Mouse (Mus musculus): ENCODE measurements around the gene Fis1.
"Not testable (repeated sequence)": the region's sequence is repeated elsewhere in the genome, so short reads cannot be mapped to it uniquely, and the experiment has no call there.

The Fis1 gene

GRCm38 (mm10) chr5:136940845-136941560 is 12.1 kb upstream of the Fis1 start:
- DNase-seq, result no peak

- no peak for DNase-seq
Observed at GRCm38 (mm10) chr5:136942781-136943180, 10.3 kb upstream of the Fis1 start.

- DNase-seq, result no peak
Observed at GRCm38 (mm10) chr5:136943382-136943781, 9.7 kb upstream of the Fis1 start.

GRCm38 (mm10) chr5:136945084-136945483 is 8.0 kb upstream of the Fis1 start:
- no peak for DNase-seq

GRCm38 (mm10) chr5:136947874-136948273 is 5.2 kb upstream of the Fis1 start:
- no peak for DNase-seq

- not testable (repeated sequence) for DNase-seq
Observed at GRCm38 (mm10) chr5:136949551-136950336, 3.3 kb upstream of the Fis1 start.

GRCm38 (mm10) chr5:136950521-136950920 is 2.6 kb upstream of the Fis1 start:
- no peak for DNase-seq

GRCm38 (mm10) chr5:136952153-136952552 is 922 bp upstream of the Fis1 start:
- no peak for DNase-seq

- DNase-seq, result no peak
Observed at GRCm38 (mm10) chr5:136953440-136953951, 421 bp downstream of the Fis1 start.

- no peak for DNase-seq
Observed at GRCm38 (mm10) chr5:136955622-136956021, 2.5 kb downstream of the Fis1 start.

- no peak for DNase-seq
Observed at GRCm38 (mm10) chr5:136957250-136957649, 4.2 kb downstream of the Fis1 start.

- no peak for DNase-seq
Observed at GRCm38 (mm10) chr5:136958991-136959605, 6.0 kb downstream of the Fis1 start.

- no peak for DNase-seq
Observed at GRCm38 (mm10) chr5:136960053-136960452, 7.0 kb downstream of the Fis1 start.

GRCm38 (mm10) chr5:136961334-136961982 is 8.4 kb downstream of the Fis1 start:
- DNase-seq, result no peak

- peak; percentile 88 for DNase-seq
Observed at GRCm38 (mm10) chr5:136961983-136962461, 8.9 kb downstream of the Fis1 start.

- peak; percentile 83 for DNase-seq
Observed at GRCm38 (mm10) chr5:136962501-136962900, 9.4 kb downstream of the Fis1 start.

GRCm38 (mm10) chr5:136962966-136963540 is 10.0 kb downstream of the Fis1 start:
- DNase-seq, result no peak

- no peak for DNase-seq
Observed at GRCm38 (mm10) chr5:136965210-136965609, 12.1 kb downstream of the Fis1 start.

- DNase-seq, result no peak
Observed at GRCm38 (mm10) chr5:136965686-136966085, 12.6 kb downstream of the Fis1 start.

GRCm38 (mm10) chr5:136966331-136966730 is 13.3 kb downstream of the Fis1 start, which contains the start of gene Cldn15:
Gene Cldn15 (plus strand): TSS chr5:136966616.
- DNase-seq, result no peak

- DNase-seq, result no peak
Observed at GRCm38 (mm10) chr5:136966861-136967455, 13.9 kb downstream of the Fis1 start.

- DNase-seq, result no peak
Observed at GRCm38 (mm10) chr5:136967592-136967991, 14.5 kb downstream of the Fis1 start.

All from thymus, postnatal 14 days (tissue).